Mouse (Mus musculus) embryonic fibroblast, embryonic 13.5 days (primary cell): Measurements from ENCODE around the gene Sdk2. TPM values are rescaled to one million over a fixed set of nuclear protein-coding genes. Genes with fewer than 3 reads are reported as not detected.

Experiments
- H3K27ac ChIP-seq: 2 replicates; pipeline ENCODE4 v1.5.1; 2012; ENCODE audit warnings: low read length, control low read depth, inconsistent platforms; ENCODE audit not compliant: insufficient read depth
- H3K4me1 ChIP-seq: 2 replicates; pipeline ENCODE4 v1.6.1; 2011; ENCODE audit warnings: low read length; ENCODE audit not compliant: control insufficient read depth, insufficient read depth
- H3K4me3 ChIP-seq: 2 replicates; pipeline ENCODE4 v1.5.1; 2011; ENCODE audit warnings: mild to moderate bottlenecking, control low read depth, low read length; ENCODE audit not compliant: insufficient read depth
- CTCF ChIP-seq: IDR thresholded peaks from 2 replicates; pipeline ENCODE4 v1.5.1; 2011; ENCODE audit warnings: mild to moderate bottlenecking, control low read depth, low read length, moderate library complexity, borderline replicate concordance; ENCODE audit not compliant: insufficient read depth
- POLR2A ChIP-seq: IDR thresholded peaks from 2 replicates; pipeline ENCODE4 v1.6.1; 2011; ENCODE audit warnings: low read depth, mild to moderate bottlenecking, control low read depth, low read length, moderate library complexity
- polyA plus RNA-seq: library from polyadenylated mRNA; stranded (reverse); fragments of >200 nt; gene quantifications from 2 replicates; pipeline ENCODE4 v1.2.4, GENCODE M21; 2011; ENCODE audit warnings: low read depth; ENCODE audit not compliant: missing spikeins, insufficient read length

Sdk2 gene
- polyA plus RNA-seq, 1 experiment, result 0.83 TPM

DNA sequence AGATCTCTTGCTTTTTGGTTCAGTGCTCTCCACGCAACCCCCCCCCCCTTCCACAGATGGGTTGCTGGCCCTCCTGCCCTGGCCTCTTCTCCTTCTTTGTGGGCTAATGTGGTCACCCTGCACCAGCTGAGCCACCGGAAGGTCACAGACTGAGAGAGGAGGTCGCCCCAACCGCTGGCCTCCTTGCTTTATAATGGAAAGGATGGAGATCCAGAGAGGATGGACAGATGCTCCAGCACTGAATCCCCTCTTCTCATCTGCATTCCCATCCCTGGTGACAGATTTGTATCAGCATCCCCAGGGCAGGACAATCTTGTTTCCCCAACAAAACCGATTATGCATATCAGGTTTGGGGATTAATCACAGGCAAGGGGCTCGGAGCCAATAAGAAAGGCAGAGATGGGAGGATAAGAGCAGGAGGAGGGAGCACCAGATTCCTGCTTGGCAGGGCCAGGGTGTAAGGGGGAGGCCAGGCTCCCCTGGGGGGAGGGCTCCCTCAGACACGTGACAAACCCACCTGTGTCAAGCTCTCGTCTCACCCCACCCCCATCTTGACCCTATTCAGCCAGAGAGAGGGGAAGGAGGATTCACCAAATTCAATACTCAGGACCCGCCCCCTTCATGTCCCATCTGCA, 124.6 kb downstream of the Sdk2 start:
- Histone ChIP-seq H3K27ac (no peak overlapping the region), H3K4me1 (no peaks in the 10 kb centered on the region), H3K4me3 (no peak overlapping the region)
- no peak for TF ChIP-seq CTCF
- no peak for TF ChIP-seq POLR2A

DNA sequence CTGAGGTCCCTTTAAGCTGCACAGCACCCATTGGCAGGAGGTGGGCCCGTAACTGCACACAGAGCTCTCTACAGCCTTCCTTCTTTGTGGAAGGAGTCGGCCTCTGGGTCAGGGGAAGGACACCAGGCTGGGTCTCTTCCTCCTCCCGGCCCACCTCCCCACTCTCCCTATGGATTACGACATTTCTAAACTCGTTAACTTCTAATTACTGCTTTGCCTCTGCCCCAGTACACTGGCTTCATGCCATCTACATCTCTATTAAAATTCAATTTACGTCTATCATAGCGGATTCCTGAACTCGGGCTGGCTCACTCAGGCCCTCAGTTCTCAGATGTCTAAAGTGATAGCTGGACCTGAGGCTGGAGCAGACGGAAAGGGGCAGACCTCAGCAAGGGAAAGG, 133.2 kb downstream of the Sdk2 start:
- no peaks in the 10 kb centered on the region for H3K4me1 ChIP-seq
- no peak overlapping the region for H3K4me3 ChIP-seq
- TF ChIP-seq POLR2A (no peak), CTCF (no peak)
- H3K27ac ChIP-seq, result no peak overlapping the region

DNA sequence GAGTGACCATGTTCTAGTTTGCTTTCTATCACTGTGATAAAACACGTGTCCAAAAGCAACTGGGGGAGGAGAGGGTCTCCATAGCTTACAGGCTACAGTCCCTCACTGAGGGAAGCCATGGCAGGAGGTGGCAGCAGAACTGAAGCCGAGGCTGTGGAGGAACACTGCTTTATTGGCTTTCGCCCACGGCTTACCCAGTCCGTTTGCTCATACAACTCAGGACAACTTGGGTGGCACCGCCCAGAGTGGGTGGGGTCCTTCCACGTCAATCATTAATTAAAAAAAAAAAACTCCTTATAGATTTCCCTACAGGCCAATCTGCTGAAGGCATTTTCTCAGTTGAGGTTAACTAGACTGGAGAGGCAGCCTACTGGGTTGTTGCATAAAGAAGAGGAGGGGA, 133.9 kb downstream of the Sdk2 start:
- no peak overlapping the region for H3K27ac ChIP-seq
- TF ChIP-seq CTCF (no peak), POLR2A (no peak)
- no peak overlapping the region for H3K4me3 ChIP-seq
- H3K4me1 ChIP-seq, result no peaks in the 10 kb centered on the region

- TF ChIP-seq CTCF (no peak), POLR2A (no peak)
- H3K27ac ChIP-seq, result no peak overlapping the region
- no peak overlapping the region for H3K4me3 ChIP-seq
- H3K4me1 ChIP-seq, result no peaks in the 10 kb centered on the region
Measured at GRCm38 (mm10) chr11:113931701-113932100, 135.1 kb downstream of the Sdk2 start.

- H3K4me1 ChIP-seq, result no peaks in the 10 kb centered on the region
- H3K4me3 ChIP-seq, result no peak overlapping the region
Measured at GRCm38 (mm10) chr11:113930112-113930511, 136.7 kb downstream of the Sdk2 start.

GRCm38 (mm10) chr11:113928831-113929230, 138.0 kb downstream of the Sdk2 start:
- TF ChIP-seq POLR2A (no peak), CTCF (no peak)
- Histone ChIP-seq H3K4me1 (no peaks in the 10 kb centered on the region), H3K4me3 (no peak overlapping the region), H3K27ac (no peak overlapping the region)

More at GRCm38 (mm10) chr11:113930112-113930511, 136.7 kb downstream of the Sdk2 start:
- H3K27ac ChIP-seq, result no peak overlapping the region
- TF ChIP-seq POLR2A (no peak), CTCF (no peak)

DNA sequence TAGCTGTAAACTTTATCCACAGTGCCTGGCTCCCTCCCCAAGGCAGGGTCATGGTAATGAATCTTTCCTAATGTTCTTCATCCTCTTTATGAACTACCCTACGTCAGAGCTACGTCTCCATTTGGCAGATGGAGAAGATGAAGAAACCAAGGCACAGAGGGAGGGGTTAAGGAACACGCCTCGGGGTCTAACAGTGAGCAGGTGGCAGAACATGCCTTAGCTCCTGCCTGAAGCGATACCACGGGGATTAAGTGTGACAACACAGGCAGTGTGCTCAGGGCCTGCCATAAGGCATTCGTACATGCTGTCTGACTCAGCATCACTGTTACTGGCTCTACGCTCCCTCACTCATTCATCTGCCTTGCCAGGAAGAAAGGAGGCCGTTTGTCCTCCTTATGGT, 138.6 kb downstream of the Sdk2 start:
- H3K4me1 ChIP-seq, result no peaks in the 10 kb centered on the region
- TF ChIP-seq CTCF (no peak), POLR2A (no peak)
- no peak overlapping the region for H3K4me3 ChIP-seq
- H3K27ac ChIP-seq, result no peak overlapping the region

GRCm38 (mm10) chr11:113927826-113928225, 139.0 kb downstream of the Sdk2 start:
- H3K27ac ChIP-seq, result no peak overlapping the region
- no peak overlapping the region for H3K4me3 ChIP-seq
- H3K4me1 ChIP-seq, result no peaks in the 10 kb centered on the region
- TF ChIP-seq POLR2A (no peak), CTCF (no peak)

GRCm38 (mm10) chr11:113927231-113927630, 139.6 kb downstream of the Sdk2 start:
- H3K27ac ChIP-seq, result no peak overlapping the region
- no peak overlapping the region for H3K4me3 ChIP-seq
- TF ChIP-seq POLR2A (no peak), CTCF (no peak)
- H3K4me1 ChIP-seq, result no peaks in the 10 kb centered on the region

DNA sequence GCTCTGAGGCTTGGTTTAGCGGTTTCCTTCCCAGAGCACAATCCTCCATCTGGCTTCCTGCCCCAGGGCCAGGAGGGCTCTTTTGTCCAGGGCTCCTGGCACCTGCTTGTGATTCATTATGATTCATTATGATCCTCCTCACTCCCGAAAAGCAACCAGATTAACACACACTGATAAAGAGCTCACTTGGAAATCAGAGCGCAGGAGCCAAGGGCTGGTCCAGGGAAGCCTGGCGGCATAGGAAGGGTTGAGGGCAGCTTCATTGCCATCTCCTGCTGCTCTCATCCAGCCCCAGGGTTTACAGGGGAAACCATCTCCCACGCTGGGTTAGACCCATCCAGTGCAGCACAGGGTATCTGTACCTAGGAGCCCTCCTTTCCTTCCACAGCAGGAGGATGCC, 143.7 kb downstream of the Sdk2 start:
- Histone ChIP-seq H3K4me3 (no peak overlapping the region), H3K27ac (no peak overlapping the region), H3K4me1 (no peaks in the 10 kb centered on the region)
- TF ChIP-seq CTCF (no peak), POLR2A (no peak)

DNA sequence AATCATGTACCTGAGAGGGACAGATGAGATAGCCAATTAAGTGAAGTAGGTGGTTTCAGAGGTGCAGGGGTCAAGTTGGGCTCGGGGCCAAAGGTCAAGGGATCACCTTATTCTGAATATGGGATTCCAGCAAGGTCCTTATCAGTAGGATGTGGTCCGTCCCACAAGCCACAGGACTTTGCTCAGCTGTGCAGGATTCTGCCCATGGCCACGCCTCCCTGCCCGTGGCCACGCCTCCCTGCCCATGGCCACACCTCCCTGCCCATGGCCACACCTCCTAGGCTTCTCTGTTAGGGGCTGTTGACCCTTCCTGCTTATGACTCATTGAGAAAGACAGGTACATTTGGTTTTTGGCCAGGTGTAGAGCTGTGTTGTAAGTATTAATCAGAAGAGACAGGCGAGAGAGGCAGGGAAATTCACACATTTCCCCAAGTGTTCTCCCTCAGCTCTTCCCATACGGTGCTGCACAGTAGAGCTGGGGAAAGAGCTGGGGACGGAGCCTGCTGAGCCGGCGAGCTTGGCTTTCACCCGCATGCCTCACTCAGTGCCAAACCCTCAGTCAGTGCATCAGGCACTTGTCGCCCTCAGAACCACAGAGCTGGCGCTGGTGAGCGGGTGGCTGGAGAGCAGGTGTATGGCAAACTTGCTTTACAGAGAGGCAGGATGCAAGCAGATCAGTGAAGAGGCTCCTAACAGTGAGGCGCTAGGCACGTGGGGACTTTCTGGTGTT, 163.6 kb downstream of the Sdk2 start:
- TF ChIP-seq POLR2A (no peak), CTCF (no peak)
- H3K4me3 ChIP-seq, result no peak overlapping the region
- no peaks in the 10 kb centered on the region for H3K4me1 ChIP-seq
- no peak overlapping the region for H3K27ac ChIP-seq
